ENCODE assay signal across 27 mouse cellular contexts in genomic region chr10:93708515-93708914, GRCm38 (mm10).
DNase-seq lines count a peak whose midpoint lies in the region; ATAC-seq and TF ChIP-seq lines count a peak whose summit lies in the region.
"Had no signal": no experiment of that assay in that cellular context is flagged by ENCODE, and none has a peak within 500 bp of the region (broad histone marks: within the 10 kb centered on the region; RNA-seq: fewer than 3 reads in every experiment).

No protein-coding gene starts in this region.

- no peaks in the 10 kb centered on the region for H3K27me3 ChIP-seq in heart, embryonic 16.5 days (ENCODE audit: control insufficient read depth, insufficient read depth, low read length)
- H3K27me3 ChIP-seq in liver, embryonic 12.5 days (replicated peaks), result no peaks in the 10 kb centered on the region
- H3K27me3 ChIP-seq in liver, postnatal 0 days (ENCODE audit: insufficient read depth, low read length), result no peaks in the 10 kb centered on the region
- H3K27me3 ChIP-seq in hindbrain, embryonic 11.5 days (ENCODE audit: control insufficient read depth, insufficient read depth, low read length), result no peaks in the 10 kb centered on the region
- no peaks in the 10 kb centered on the region for H3K27me3 ChIP-seq in forebrain, embryonic 13.5 days
- H3K27me3 ChIP-seq: hindbrain, embryonic 12.5 days; limb, embryonic 12.5 days; midbrain, embryonic 12.5 days; neural tube, embryonic 12.5 days; Patski had no signal

- TF ChIP-seq POLR2A in embryonic fibroblast, embryonic 13.5 days (IDR thresholded peaks at IDR 0.05; ENCODE audit: low read depth, low read length), result no peak

- H3K4me1 ChIP-seq in heart, embryonic 16.5 days (ENCODE audit: control insufficient read depth, insufficient read depth, low read length), result peaks cover 15% of the 10 kb centered on the region
- H3K4me1 ChIP-seq in embryonic fibroblast, embryonic 13.5 days (ENCODE audit: control insufficient read depth, insufficient read depth, low read length), result peaks cover 6% of the 10 kb centered on the region
- H3K4me1 ChIP-seq in liver, embryonic 12.5 days, result peaks cover 26% of the 10 kb centered on the region
- peaks cover 6% of the 10 kb centered on the region; the same call in 1 of the 2 replicates for H3K4me1 ChIP-seq in liver, postnatal 0 days (ENCODE audit: insufficient read depth)
- H3K4me1 ChIP-seq in hindbrain, embryonic 11.5 days (replicated peaks; ENCODE audit: control insufficient read depth, insufficient read depth, low read length), result no peaks in the 10 kb centered on the region
- peaks cover 6% of the 10 kb centered on the region; the same call in 1 of the 2 replicates for H3K4me1 ChIP-seq in forebrain, embryonic 13.5 days
- H3K4me1 ChIP-seq: hindbrain, embryonic 12.5 days; midbrain, embryonic 12.5 days; neural tube, embryonic 12.5 days had no signal

- H3K36me3 ChIP-seq in heart, embryonic 16.5 days (ENCODE audit: control insufficient read depth, insufficient read depth), result peaks cover 23% of the 10 kb centered on the region
- 0 out of 2 replicates have a peak, but pooled peaks cover 10% of the 10 kb centered on the region for H3K36me3 ChIP-seq in liver, embryonic 12.5 days
- no peaks in the 10 kb centered on the region for H3K36me3 ChIP-seq in liver, postnatal 0 days (replicated peaks; ENCODE audit: insufficient read depth, low read length)
- peaks cover 10% of the 10 kb centered on the region for H3K36me3 ChIP-seq in hindbrain, embryonic 11.5 days (ENCODE audit: control insufficient read depth, insufficient read depth, low read length)
- H3K36me3 ChIP-seq in forebrain, embryonic 13.5 days (ENCODE audit: poor library complexity, severe bottlenecking), result peaks cover 54% of the 10 kb centered on the region

- DNase-seq in heart, adult 9 months (ENCODE audit: low spot score in 2 of 2), result no peak
- no peak for DNase-seq in liver, postnatal 0 days
- DNase-seq in hindbrain, embryonic 11.5 days (ENCODE audit: low spot score), result no peak
- no peak for DNase-seq in ovary, adult 18-20 months (ENCODE audit: low spot score)
- DNase-seq: adrenal gland, postnatal 10 days; cerebellum, adult 11-12 months; cerebellum, postnatal 25 days; forebrain, postnatal 0 days; kidney, postnatal 25 days; lung, adult 18-20 months; right cerebral cortex, postnatal 4 days; thymus, adult 18-20 months; thymus, postnatal 25 days had no signal

- 63% methylated on average over 5 of the region's 5 CpGs for WGBS in heart, embryonic 16.5 days
- WGBS in liver, embryonic 12.5 days (ENCODE audit: insufficient replicate concordance), result 23% methylated on average over 5 of the region's 5 CpGs
- 45% methylated on average over 5 of the region's 5 CpGs for WGBS in liver, postnatal 0 days (ENCODE audit: insufficient replicate concordance)
- 88% methylated on average over 5 of the region's 5 CpGs for WGBS in hindbrain, embryonic 11.5 days
- 97% methylated on average over 5 of the region's 5 CpGs for WGBS in forebrain, embryonic 13.5 days

- H3K4me3 ChIP-seq in heart, embryonic 16.5 days (ENCODE audit: low read length), result no peak overlapping the region
- no peak overlapping the region for H3K4me3 ChIP-seq in embryonic fibroblast, embryonic 13.5 days (ENCODE audit: insufficient read depth, low read length)
- H3K4me3 ChIP-seq in liver, embryonic 12.5 days, result no peak overlapping the region
- no peak overlapping the region for H3K4me3 ChIP-seq in liver, postnatal 0 days (ENCODE audit: low read depth, low read length)
- no peak overlapping the region for H3K4me3 ChIP-seq in hindbrain, embryonic 11.5 days (ENCODE audit: low read depth, low read length)
- H3K4me3 ChIP-seq in forebrain, embryonic 13.5 days, result no peak overlapping the region
- H3K4me3 ChIP-seq: hindbrain, embryonic 12.5 days; layer of hippocampus, adult 2 months; left cerebral cortex, adult 2 months; limb, embryonic 12.5 days; midbrain, embryonic 12.5 days; myocyte; neural tube, embryonic 12.5 days had no signal

- no peak for TF ChIP-seq CTCF in embryonic fibroblast, embryonic 13.5 days (IDR thresholded peaks at IDR 0.05; ENCODE audit: borderline replicate concordance, insufficient read depth, low read length)
- no peak for TF ChIP-seq CTCF in liver, postnatal 0 days (IDR thresholded peaks at IDR 0.05; ENCODE audit: low read depth)

- H3K4me2 ChIP-seq in heart, embryonic 16.5 days (ENCODE audit: low read depth, low read length), result no peak overlapping the region
- peak overlapping the region; percentile 36 for H3K4me2 ChIP-seq in liver, embryonic 12.5 days
- H3K4me2 ChIP-seq in liver, postnatal 0 days (ENCODE audit: low read depth, low read length), result no peak overlapping the region
- no peak overlapping the region for H3K4me2 ChIP-seq in hindbrain, embryonic 11.5 days (replicated peaks; ENCODE audit: low read depth, low read length)
- H3K4me2 ChIP-seq in forebrain, embryonic 13.5 days, result no peak overlapping the region
- H3K4me2 ChIP-seq: hindbrain, embryonic 12.5 days; limb, embryonic 12.5 days; midbrain, embryonic 12.5 days; neural tube, embryonic 12.5 days had no signal

- no peak overlapping the region; the same call in 1 of the 2 replicates for H3K9ac ChIP-seq in heart, embryonic 16.5 days (ENCODE audit: low read length)
- H3K9ac ChIP-seq in liver, embryonic 12.5 days, result no peak overlapping the region
- H3K9ac ChIP-seq in liver, postnatal 0 days (replicated peaks), result no peak overlapping the region
- H3K9ac ChIP-seq in hindbrain, embryonic 11.5 days (ENCODE audit: low read depth, low read length), result no peak overlapping the region
- no peak overlapping the region for H3K9ac ChIP-seq in forebrain, embryonic 13.5 days
- H3K9ac ChIP-seq: forebrain, postnatal 0 days; hindbrain, embryonic 12.5 days; limb, embryonic 12.5 days; midbrain, embryonic 12.5 days; neural tube, embryonic 12.5 days had no signal

- peak overlapping the region; percentile 20; the same call in 1 of the 2 replicates for H3K27ac ChIP-seq in heart, embryonic 16.5 days (ENCODE audit: low read length)
- peak overlapping the region; percentile 8; the same call in 1 of the 2 replicates for H3K27ac ChIP-seq in embryonic fibroblast, embryonic 13.5 days (ENCODE audit: insufficient read depth, low read length)
- peak overlapping the region; percentile 71 for H3K27ac ChIP-seq in liver, embryonic 12.5 days
- H3K27ac ChIP-seq in liver, postnatal 0 days (ENCODE audit: low read depth), result no peak overlapping the region
- H3K27ac ChIP-seq in hindbrain, embryonic 11.5 days (ENCODE audit: low read depth, low read length), result no peak overlapping the region
- no peak overlapping the region for H3K27ac ChIP-seq in forebrain, embryonic 13.5 days
- H3K27ac ChIP-seq: hindbrain, embryonic 12.5 days; layer of hippocampus, adult 2 months; left cerebral cortex, adult 2 months; limb, embryonic 12.5 days; midbrain, embryonic 12.5 days; neural tube, embryonic 12.5 days; stomach, postnatal 0 days had no signal

- TF ChIP-seq EP300 in liver, postnatal 0 days (IDR thresholded peaks at IDR 0.05; ENCODE audit: low read depth), result peak; percentile 83

- no peak for ATAC-seq in heart, embryonic 16.5 days (replicated peaks; ENCODE audit: extremely low read depth, insufficient read depth, low FRiP score)
- peak; percentile 94 for ATAC-seq in liver, embryonic 12.5 days
- ATAC-seq in liver, postnatal 0 days, result peak; percentile 77
- ATAC-seq in hindbrain, embryonic 11.5 days (ENCODE audit: low FRiP score), result no peak
- no peak for ATAC-seq in forebrain, embryonic 13.5 days
- ATAC-seq: forebrain, postnatal 0 days; intestine, postnatal 0 days; Patski had no signal

- no peaks in the 10 kb centered on the region for H3K9me3 ChIP-seq in heart, embryonic 16.5 days (replicated peaks; ENCODE audit: control insufficient read depth, low read length)
- H3K9me3 ChIP-seq in liver, embryonic 12.5 days (replicated peaks), result no peaks in the 10 kb centered on the region
- H3K9me3 ChIP-seq in liver, postnatal 0 days (ENCODE audit: low read length), result no peaks in the 10 kb centered on the region
- H3K9me3 ChIP-seq in hindbrain, embryonic 11.5 days (ENCODE audit: control insufficient read depth, low read length), result no peaks in the 10 kb centered on the region
- H3K9me3 ChIP-seq in forebrain, embryonic 13.5 days (replicated peaks), result no peaks in the 10 kb centered on the region
- H3K9me3 ChIP-seq: hindbrain, embryonic 12.5 days; limb, embryonic 12.5 days; midbrain, embryonic 12.5 days; neural tube, embryonic 12.5 days had no signal

Comparison
In these comparisons a context has a peak if more than half of its experiments do, and no peak if none do; other contexts are left out.
1. H3K27ac ChIP-seq: peak in heart, embryonic 16.5 days (single experiment), embryonic fibroblast, embryonic 13.5 days (single experiment) and liver, embryonic 12.5 days (single experiment); none in liver, postnatal 0 days (single experiment), hindbrain, embryonic 11.5 days (single experiment) and forebrain, embryonic 13.5 days (single experiment).
2. ATAC-seq: peak in liver, embryonic 12.5 days (single experiment) and liver, postnatal 0 days (single experiment); none in heart, embryonic 16.5 days (single experiment), hindbrain, embryonic 11.5 days (single experiment) and forebrain, embryonic 13.5 days (single experiment).